Mouse (Mus musculus) midbrain, embryonic 11.5 days (tissue): ENCODE measurements at regions not wholly inside any gene's neighbourhood (a gene's known extent, or its start where the extent isn't known, plus 50 kb on each side); places are given as distances from the start of the nearest gene placed in this dataset.

ENCODE experiments used
- ATAC-seq: fragments of 200-750 bp; cut with Nextera tagmentation; 2 replicates; pipeline ENCODE4 v1.8.0; 2017; ENCODE audit warnings: moderate TSS enrichment, moderate library complexity; ENCODE audit not compliant: low FRiP score
- DNase-seq: peaks from one replicate; pipeline ENCODE4 v3.0.0; 2015; ENCODE audit warnings: low spot score; ENCODE audit errors: missing footprints
- H3K27ac ChIP-seq: fragments of 300-500 bp; sonication (generic); 2 replicates; pipeline ENCODE4 v1.5.1; 2014; ENCODE audit warnings: low read depth, low read length
- H3K27me3 ChIP-seq: fragments of 300-500 bp; sonication (generic); 2 replicates; pipeline ENCODE4 v1.6.1; 2014; ENCODE audit warnings: mild to moderate bottlenecking, low read length, moderate library complexity, mixed read lengths; ENCODE audit not compliant: control insufficient read depth, insufficient read depth
- H3K36me3 ChIP-seq: fragments of 300-500 bp; sonication (generic); 2 replicates; pipeline ENCODE4 v1.6.1; 2014; ENCODE audit warnings: mild to moderate bottlenecking, low read length, moderate library complexity, mixed read lengths; ENCODE audit not compliant: control insufficient read depth, insufficient read depth
- H3K4me1 ChIP-seq: fragments of 300-500 bp; sonication (generic); 2 replicates; pipeline ENCODE4 v1.6.1; 2014; ENCODE audit warnings: low read length; ENCODE audit not compliant: control insufficient read depth, insufficient read depth
- H3K4me2 ChIP-seq: fragments of 300-500 bp; sonication (generic); 2 replicates; pipeline ENCODE4 v1.6.1; 2014; ENCODE audit warnings: mild to moderate bottlenecking, moderate library complexity
- H3K4me3 ChIP-seq: fragments of 300-500 bp; sonication (generic); 2 replicates; pipeline ENCODE4 v1.5.1; 2014; ENCODE audit warnings: low read depth, low read length
- H3K9ac ChIP-seq: fragments of 300-500 bp; sonication (generic); 2 replicates; pipeline ENCODE4 v1.6.1; 2014; ENCODE audit warnings: low read length
- H3K9me3 ChIP-seq: fragments of 300-500 bp; sonication (generic); 2 replicates; pipeline ENCODE4 v1.6.1; 2016; ENCODE audit warnings: low read length; ENCODE audit not compliant: control insufficient read depth
- WGBS: fragments of 180-500 bp; shearing (Covaris S2); extraction: QIAGEN DNeasy Blood & Tissue Kit; methylation state at CpG from one replicate; pipeline ENCODE4 v1.1.7; 2014; 5-methylcytosine and 5-hydroxymethylcytosine counted together

DNA sequence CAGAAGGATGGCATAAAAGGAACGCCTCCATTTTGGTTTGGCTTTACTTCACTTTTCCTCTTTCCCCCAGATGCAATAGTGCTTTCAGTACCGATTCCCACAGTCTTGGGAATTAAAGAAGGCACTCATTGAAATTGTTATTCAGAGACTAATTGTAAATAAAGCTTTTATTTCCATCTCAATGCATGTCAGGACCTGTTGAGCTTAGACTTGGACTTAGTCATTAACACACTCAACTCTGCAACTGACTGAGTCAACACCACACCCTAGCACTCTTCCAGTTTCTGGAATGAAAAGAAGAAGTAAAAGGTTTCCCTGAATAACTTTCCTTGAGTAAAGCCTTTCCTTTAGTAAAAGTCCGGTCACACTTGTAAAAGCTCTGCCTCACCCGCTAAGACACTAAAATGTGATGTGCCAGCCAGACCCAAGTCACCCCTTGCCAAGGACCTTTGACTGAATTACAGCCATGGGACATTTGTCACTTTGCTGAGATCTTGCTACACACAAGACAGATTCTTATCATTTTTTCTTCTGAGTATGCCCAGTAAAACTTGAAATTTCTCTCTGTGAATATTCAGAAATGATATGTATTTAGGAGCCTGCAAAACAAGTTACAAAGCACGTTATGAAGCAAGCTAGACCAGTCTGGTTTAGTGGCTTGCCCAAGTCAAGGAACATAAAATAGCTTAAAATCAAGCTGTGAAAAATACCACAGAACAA is 416.4 kb upstream of the Klf6 start:
- 88% methylated on average over 5 of the region's 5 CpGs for WGBS
- DNase-seq, result no peak
- Histone ChIP-seq H3K4me2 (no peak overlapping the region), H3K4me1 (no peaks in the 10 kb centered on the region), H3K27ac (no peak overlapping the region), H3K9ac (no peak overlapping the region), H3K27me3 (no peaks in the 10 kb centered on the region), H3K4me3 (no peak overlapping the region), H3K9me3 (no peaks in the 10 kb centered on the region), H3K36me3 (no peaks in the 10 kb centered on the region)
- no peak for ATAC-seq

DNA sequence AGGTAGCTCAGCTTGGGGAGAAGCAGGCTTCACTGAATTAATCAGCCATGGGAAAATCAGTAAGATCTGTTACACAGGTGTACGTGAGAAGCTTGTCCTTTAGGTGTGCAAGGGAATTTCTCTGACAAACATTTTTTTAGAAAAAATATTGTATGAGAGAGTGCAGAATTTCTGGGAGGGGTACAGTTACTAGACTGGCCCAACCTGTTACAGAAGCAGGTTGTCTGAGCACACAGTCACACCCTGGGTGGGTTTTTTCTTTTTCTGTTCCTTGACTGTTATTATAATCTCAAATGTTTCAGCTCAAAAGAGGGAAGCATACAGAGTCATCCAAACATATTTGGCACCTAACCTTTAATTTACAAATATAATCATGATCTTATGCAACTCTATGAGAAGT is 412.7 kb upstream of the Klf6 start:
- no peaks in the 10 kb centered on the region for H3K9me3 ChIP-seq
- no peak overlapping the region for H3K4me3 ChIP-seq
- H3K4me2 ChIP-seq, result no peak overlapping the region
- H3K9ac ChIP-seq, result no peak overlapping the region
- DNase-seq, result no peak
- no peak overlapping the region for H3K27ac ChIP-seq
- no peaks in the 10 kb centered on the region for H3K36me3 ChIP-seq
- H3K4me1 ChIP-seq, result no peaks in the 10 kb centered on the region
- no peak for ATAC-seq
- no peaks in the 10 kb centered on the region for H3K27me3 ChIP-seq
- WGBS, result 81% methylated on average over 1 of the region's 1 CpGs

DNA sequence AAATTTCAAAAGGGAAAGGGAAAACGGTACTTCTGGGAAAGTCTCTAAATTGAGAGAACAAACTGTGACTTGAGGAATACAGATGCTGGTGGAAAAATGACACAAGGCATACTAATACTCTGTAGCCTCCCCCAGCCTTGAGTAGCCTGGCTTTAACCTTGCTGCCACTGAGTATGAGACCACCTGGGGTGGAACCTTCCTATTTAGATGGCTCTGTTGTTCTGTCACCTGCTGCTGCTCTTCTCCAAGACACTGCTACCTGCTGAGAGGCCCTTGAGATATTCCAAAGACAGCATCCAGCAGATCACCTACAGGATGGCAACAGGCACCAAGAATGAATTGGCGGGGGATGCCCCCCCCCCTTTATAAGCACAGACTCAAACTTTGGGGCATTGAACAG is 380.5 kb upstream of the Klf6 start:
- WGBS, result 87% methylated on average over 2 of the region's 2 CpGs
- H3K4me1 ChIP-seq, result no peaks in the 10 kb centered on the region
- no peak overlapping the region for H3K27ac ChIP-seq
- no peak overlapping the region for H3K9ac ChIP-seq
- ATAC-seq (no peak), DNase-seq (no peak)
- no peak overlapping the region for H3K4me2 ChIP-seq
- H3K36me3 ChIP-seq, result no peaks in the 10 kb centered on the region
- no peak overlapping the region for H3K4me3 ChIP-seq
- no peaks in the 10 kb centered on the region for H3K27me3 ChIP-seq
- H3K9me3 ChIP-seq, result no peaks in the 10 kb centered on the region

- no peak overlapping the region for H3K27ac ChIP-seq
- H3K9ac ChIP-seq, result no peak overlapping the region
- DNase-seq (no peak), ATAC-seq (no peak)
- H3K9me3 ChIP-seq, result no peaks in the 10 kb centered on the region
- no peaks in the 10 kb centered on the region for H3K4me1 ChIP-seq
- H3K36me3 ChIP-seq, result no peaks in the 10 kb centered on the region
- no peak overlapping the region for H3K4me3 ChIP-seq
- H3K4me2 ChIP-seq, result no peak overlapping the region
- H3K27me3 ChIP-seq, result no peaks in the 10 kb centered on the region
- WGBS, result 76% methylated on average over 1 of the region's 1 CpGs
Measured at GRCm38 (mm10) chr13:5492266-5492665, 369.0 kb upstream of the Klf6 start.

- no peaks in the 10 kb centered on the region for H3K9me3 ChIP-seq
- H3K4me2 ChIP-seq, result no peak overlapping the region
- no peaks in the 10 kb centered on the region for H3K27me3 ChIP-seq
- ATAC-seq (no peak), DNase-seq (no peak)
- H3K27ac ChIP-seq, result no peak overlapping the region
- no peaks in the 10 kb centered on the region for H3K36me3 ChIP-seq
- no peaks in the 10 kb centered on the region for H3K4me1 ChIP-seq
- H3K9ac ChIP-seq, result no peak overlapping the region
- H3K4me3 ChIP-seq, result no peak overlapping the region
Measured at GRCm38 (mm10) chr13:5497535-5497934, 363.7 kb upstream of the Klf6 start.

DNA sequence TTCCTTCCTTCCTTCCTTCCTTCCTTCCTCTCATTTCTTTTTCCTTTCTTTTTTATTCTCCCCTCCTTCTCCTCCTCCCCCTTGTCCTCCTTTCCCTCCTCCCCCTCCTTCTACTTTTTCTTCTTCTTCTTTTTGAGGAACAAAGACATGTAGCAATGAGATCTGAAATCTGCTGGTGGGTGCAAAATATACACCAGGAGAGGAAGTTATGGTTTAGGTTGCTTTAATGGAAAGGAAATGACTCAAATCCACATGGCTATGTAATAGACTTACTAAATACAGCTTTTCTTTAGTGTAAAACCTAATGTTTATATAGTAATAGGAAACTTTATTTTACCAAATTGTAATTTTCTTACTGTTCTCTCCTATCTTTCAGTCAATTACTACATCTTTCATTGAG is 349.5 kb upstream of the Klf6 start:
- H3K9me3 ChIP-seq, result no peaks in the 10 kb centered on the region
- no peaks in the 10 kb centered on the region for H3K27me3 ChIP-seq
- ATAC-seq (no peak), DNase-seq (no peak)
- no peak overlapping the region for H3K4me2 ChIP-seq
- no peak overlapping the region for H3K4me3 ChIP-seq
- H3K4me1 ChIP-seq, result no peaks in the 10 kb centered on the region
- H3K36me3 ChIP-seq, result no peaks in the 10 kb centered on the region
- no peak overlapping the region for H3K9ac ChIP-seq
- H3K27ac ChIP-seq, result no peak overlapping the region

DNA sequence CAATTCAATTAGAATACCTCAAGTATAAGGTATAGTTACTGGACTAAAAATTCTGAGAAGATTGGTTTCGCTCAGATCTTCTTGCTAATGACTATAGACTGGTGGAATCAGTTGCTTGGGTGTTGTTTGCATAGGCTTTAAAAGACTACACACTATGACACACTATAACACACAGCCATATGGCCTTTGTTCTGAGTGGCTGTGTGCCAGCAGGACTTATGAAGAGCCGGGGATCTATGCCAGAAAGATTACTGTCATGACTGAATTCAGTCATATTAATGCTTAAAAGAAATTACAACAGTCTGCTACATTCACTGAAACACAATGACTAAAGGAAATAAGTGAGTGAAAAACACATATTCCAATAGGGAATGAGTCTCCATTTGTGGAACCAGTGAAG is 345.7 kb upstream of the Klf6 start:
- H3K4me3 ChIP-seq, result no peak overlapping the region

DNA sequence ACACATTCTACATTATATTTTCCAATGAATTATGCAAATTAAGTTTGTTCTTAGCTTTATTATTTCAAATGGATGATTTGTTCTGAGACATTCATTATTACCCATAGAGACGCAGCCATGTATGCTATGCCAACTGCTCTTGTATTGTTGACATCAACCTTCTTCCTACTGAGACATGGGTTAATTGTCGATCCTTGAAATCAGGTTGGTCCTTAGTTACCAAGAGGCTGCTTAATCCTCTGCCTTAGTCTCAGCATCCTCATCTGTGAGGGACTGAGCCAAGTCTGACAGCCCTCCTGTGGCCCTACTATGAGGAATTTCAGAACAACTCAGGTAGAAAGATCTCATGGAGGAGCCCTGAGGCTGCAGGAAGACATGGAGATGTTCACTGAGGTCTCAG is 345.2 kb upstream of the Klf6 start:
- Histone ChIP-seq H3K9ac (no peak overlapping the region), H3K9me3 (no peaks in the 10 kb centered on the region), H3K4me1 (no peaks in the 10 kb centered on the region), H3K4me3 (no peak overlapping the region), H3K4me2 (no peak overlapping the region), H3K27ac (no peak overlapping the region), H3K27me3 (no peaks in the 10 kb centered on the region), H3K36me3 (no peaks in the 10 kb centered on the region)
- no peak for ATAC-seq
- DNase-seq, result no peak
- WGBS, result 87% methylated on average over 2 of the region's 2 CpGs

More for the DNA sequence above, 345.7 kb upstream of the Klf6 start:
- ATAC-seq (no peak), DNase-seq (no peak)
- Histone ChIP-seq H3K9me3 (no peaks in the 10 kb centered on the region), H3K36me3 (no peaks in the 10 kb centered on the region), H3K4me2 (no peak overlapping the region), H3K27me3 (no peaks in the 10 kb centered on the region), H3K27ac (no peak overlapping the region), H3K9ac (no peak overlapping the region), H3K4me1 (no peaks in the 10 kb centered on the region)
- 86% methylated on average over 2 of the region's 2 CpGs for WGBS

- H3K9me3 ChIP-seq, result no peaks in the 10 kb centered on the region
- H3K27me3 ChIP-seq, result no peaks in the 10 kb centered on the region
- no peak overlapping the region for H3K4me2 ChIP-seq
- no peak overlapping the region for H3K9ac ChIP-seq
- no peak overlapping the region for H3K27ac ChIP-seq
- WGBS, result 90% methylated on average over 1 of the region's 1 CpGs
- H3K36me3 ChIP-seq, result no peaks in the 10 kb centered on the region
- no peak overlapping the region for H3K4me3 ChIP-seq
- ATAC-seq (no peak), DNase-seq (no peak)
- no peaks in the 10 kb centered on the region for H3K4me1 ChIP-seq
Measured at GRCm38 (mm10) chr13:5519181-5519580, 342.1 kb upstream of the Klf6 start.

DNA sequence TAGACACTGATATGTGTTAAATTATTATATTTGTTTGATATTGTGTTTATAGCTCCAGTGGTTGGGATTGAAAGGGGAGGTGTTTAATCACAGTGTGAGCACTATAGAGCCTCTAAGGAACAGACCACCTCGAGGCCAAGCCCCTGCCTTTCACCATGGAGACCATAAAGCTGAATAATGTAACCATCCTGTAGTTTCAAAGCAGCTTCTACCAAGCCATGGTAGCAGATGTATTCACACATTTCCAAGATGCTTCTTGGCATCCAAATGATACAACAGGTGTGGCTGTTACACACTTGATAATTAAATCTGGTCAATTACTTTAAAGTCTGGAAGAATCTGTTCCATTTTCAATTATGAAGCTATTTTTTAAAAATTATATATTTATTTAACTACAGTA is 341.7 kb upstream of the Klf6 start:
- H3K27me3 ChIP-seq, result no peaks in the 10 kb centered on the region
- H3K9me3 ChIP-seq, result no peaks in the 10 kb centered on the region
- no peaks in the 10 kb centered on the region for H3K36me3 ChIP-seq
- no peak overlapping the region for H3K4me2 ChIP-seq
- no peak overlapping the region for H3K9ac ChIP-seq
- H3K27ac ChIP-seq, result no peak overlapping the region
- no peaks in the 10 kb centered on the region for H3K4me1 ChIP-seq
- no peak for DNase-seq
- 63% methylated on average over 1 of the region's 1 CpGs for WGBS
- no peak overlapping the region for H3K4me3 ChIP-seq
- ATAC-seq, result no peak
